Mouse (Mus musculus) testis, postnatal 10 days (tissue): ENCODE measurements at regions not wholly inside any gene's neighbourhood (a gene's known extent, or its start where the extent isn't known, plus 50 kb on each side); places are given as distances from the start of the nearest gene placed in this dataset.
A peak's percentile ranks its signal among the peaks of the same experiment; 100 is the strongest.
"Not testable (repeated sequence)": the region's sequence is repeated elsewhere in the genome, so short reads cannot be mapped to it uniquely, and the experiment has no call there.

Source experiments
- DNase-seq: peaks from one replicate; pipeline ENCODE4 v3.0.0; 2021; ENCODE audit warnings: low spot score

- no peak for DNase-seq
Measured at GRCm38 (mm10) chr10:11515144-11515543, 171.9 kb downstream of the Epm2a start.

GRCm38 (mm10) chr10:11517122-11517521, 173.9 kb downstream of the Epm2a start:
- DNase-seq: peak; percentile 51

GRCm38 (mm10) chr10:11531343-11531742, 188.1 kb downstream of the Epm2a start:
- DNase-seq: no peak

- DNase-seq: not testable (repeated sequence)
Measured at GRCm38 (mm10) chr10:11555376-11555775, 212.2 kb downstream of the Epm2a start.

- DNase-seq: no peak
Measured at GRCm38 (mm10) chr10:11570523-11571055, 227.4 kb downstream of the Epm2a start.

- no peak for DNase-seq
Measured at GRCm38 (mm10) chr10:11608451-11608850, 265.2 kb downstream of the Epm2a start.

GRCm38 (mm10) chr10:11609092-11609491, 265.9 kb downstream of the Epm2a start:
- DNase-seq: not testable (repeated sequence)

- DNase-seq: no peak
Measured at GRCm38 (mm10) chr10:11648151-11648550, 304.9 kb downstream of the Epm2a start.

GRCm38 (mm10) chr10:11660056-11660770, 317.0 kb downstream of the Epm2a start:
- DNase-seq: no peak

GRCm38 (mm10) chr10:11661660-11662250, 318.6 kb downstream of the Epm2a start:
- peak; percentile 39 for DNase-seq

GRCm38 (mm10) chr10:11709742-11710141, 366.5 kb downstream of the Epm2a start:
- no peak for DNase-seq

GRCm38 (mm10) chr10:11724775-11725174, 381.6 kb downstream of the Epm2a start:
- DNase-seq: no peak

GRCm38 (mm10) chr10:11729536-11729935, 386.3 kb downstream of the Epm2a start:
- DNase-seq: no peak

- DNase-seq: no peak
Measured at GRCm38 (mm10) chr10:11739574-11740368, 396.6 kb downstream of the Epm2a start.

- DNase-seq: no peak
Measured at GRCm38 (mm10) chr10:11745587-11745986, 402.4 kb downstream of the Epm2a start.

GRCm38 (mm10) chr10:11746959-11747358, 403.8 kb downstream of the Epm2a start:
- no peak for DNase-seq

GRCm38 (mm10) chr10:11755105-11755730, 412.0 kb downstream of the Epm2a start:
- no peak for DNase-seq

GRCm38 (mm10) chr10:11777894-11778293, 434.7 kb downstream of the Epm2a start:
- no peak for DNase-seq

- no peak for DNase-seq
Measured at GRCm38 (mm10) chr10:11780302-11780701, 437.1 kb downstream of the Epm2a start.

- DNase-seq: no peak
Measured at GRCm38 (mm10) chr10:11787240-11787639, 444.0 kb downstream of the Epm2a start.

GRCm38 (mm10) chr10:11799510-11799909, 456.3 kb downstream of the Epm2a start:
- DNase-seq: no peak
